Mouse (Mus musculus) hindbrain, embryonic 14.5 days (tissue): ENCODE results near the gene Myt1. TPM values are rescaled to one million over a fixed set of nuclear protein-coding genes. Genes with fewer than 3 reads are reported as not detected.

Source experiments
- ATAC-seq: fragments of 200-750 bp; cut with Nextera tagmentation; 2 replicates; pipeline ENCODE4 v1.8.0; 2017; ENCODE audit warnings: moderate number of reproducible peaks, mild to moderate bottlenecking, moderate TSS enrichment, moderate library complexity; ENCODE audit not compliant: low FRiP score
- DNase-seq: peaks from one replicate; pipeline ENCODE4 v3.0.0-alpha.2; 2015; ENCODE audit warnings: low spot score
- H3K27ac ChIP-seq: fragments of 300-500 bp; sonication (generic); 2 replicates; pipeline ENCODE4 v1.5.1; 2014; ENCODE audit warnings: mild to moderate bottlenecking, moderate library complexity
- H3K27me3 ChIP-seq: fragments of 300-500 bp; sonication (generic); 2 replicates; pipeline ENCODE4 v1.6.1; 2014; ENCODE audit warnings: mild to moderate bottlenecking, low read length, mixed read lengths; ENCODE audit not compliant: control insufficient read depth, insufficient read depth
- H3K36me3 ChIP-seq: fragments of 300-500 bp; sonication (generic); replicated peaks from 2 replicates; pipeline ENCODE4 v1.6.1; 2014; ENCODE audit not compliant: control insufficient read depth, insufficient read depth
- H3K4me1 ChIP-seq: fragments of 300-500 bp; sonication (generic); replicated peaks from 2 replicates; pipeline ENCODE4 v1.6.1; 2014; ENCODE audit warnings: antibody characterized with exemption, low read length, mixed read lengths; ENCODE audit not compliant: control insufficient read depth, insufficient read depth
- H3K4me2 ChIP-seq: fragments of 300-500 bp; sonication (generic); replicated peaks from 2 replicates; pipeline ENCODE4 v1.6.1; 2014; ENCODE audit warnings: mild to moderate bottlenecking, moderate library complexity
- H3K4me3 ChIP-seq: fragments of 300-500 bp; sonication (generic); replicated peaks from 2 replicates; pipeline ENCODE4 v1.5.1; 2014; ENCODE audit warnings: mild to moderate bottlenecking, low read length
- H3K9ac ChIP-seq: fragments of 300-500 bp; sonication (generic); 2 replicates; pipeline ENCODE4 v1.6.1; 2014
- H3K9me3 ChIP-seq: fragments of 300-500 bp; sonication (generic); 2 replicates; pipeline ENCODE4 v1.6.1; 2016; ENCODE audit warnings: low read length; ENCODE audit not compliant: control insufficient read depth
- WGBS: fragments of 180-500 bp; shearing (Covaris S2); extraction: QIAGEN DNeasy Blood & Tissue Kit; methylation state at CpG from one replicate; pipeline ENCODE4 v1.1.7; 2014; 5-methylcytosine and 5-hydroxymethylcytosine counted together
- polyA plus RNA-seq: library from polyadenylated mRNA; unstranded; fragments of >200 nt; fragmentation: Nextera tagmentation; extraction: Ambion mirVana; gene quantifications from 2 replicates; pipeline ENCODE4 v1.2.1, GENCODE M21; 2014

Myt1 gene
- polyA plus RNA-seq, 1 experiment from 2014 or later, result 18.1 TPM

GRCm38 (mm10) chr2:181730051-181730450 lies 33.1 kb upstream of the Myt1 start:
- Histone ChIP-seq H3K27ac (no peak overlapping the region), H3K36me3 (peaks cover 18% of the 10 kb centered on the region), H3K4me1 (no peaks in the 10 kb centered on the region), H3K4me3 (no peak overlapping the region), H3K27me3 (no peaks in the 10 kb centered on the region), H3K9me3 (no peaks in the 10 kb centered on the region), H3K9ac (no peak overlapping the region), H3K4me2 (no peak overlapping the region)
- DNase-seq (no peak), ATAC-seq (no peak)
- 68% methylated on average over 3 of the region's 3 CpGs for WGBS

DNA sequence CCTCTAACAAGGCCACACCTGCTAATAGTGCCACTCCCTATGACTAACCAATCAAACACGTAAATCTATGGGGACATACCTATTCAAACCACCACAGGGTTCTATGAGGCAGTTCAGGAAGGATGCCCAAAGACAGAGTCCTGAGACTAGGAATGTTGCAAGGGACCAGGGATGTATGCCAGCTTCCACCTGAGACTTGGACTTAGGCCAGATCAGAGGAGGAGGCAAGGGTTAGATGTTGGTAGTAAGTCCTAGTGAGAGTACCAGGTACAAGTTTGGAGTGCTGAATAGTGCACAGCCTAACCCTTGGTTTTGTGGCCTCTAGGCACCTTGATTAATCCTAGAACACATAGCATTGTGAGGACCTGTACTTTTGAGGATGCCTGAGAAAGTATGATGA lies 10.5 kb upstream of the Myt1 start:
- H3K27ac ChIP-seq, result no peak overlapping the region

GRCm38 (mm10) chr2:181758147-181758725 lies 4.9 kb upstream of the Myt1 start:
- Histone ChIP-seq H3K27me3 (no peaks in the 10 kb centered on the region), H3K27ac (no peak overlapping the region), H3K4me2 (no peak overlapping the region), H3K36me3 (no peaks in the 10 kb centered on the region), H3K4me1 (peaks cover 20% of the 10 kb centered on the region), H3K9me3 (no peaks in the 10 kb centered on the region), H3K9ac (no peak overlapping the region), H3K4me3 (no peak overlapping the region)
- 66% methylated on average over 2 of the region's 2 CpGs for WGBS
- DNase-seq, result no peak
- ATAC-seq, result no peak

More for the DNA sequence above, 10.5 kb upstream of the Myt1 start:
- Histone ChIP-seq H3K27me3 (no peaks in the 10 kb centered on the region), H3K4me2 (no peak overlapping the region), H3K4me3 (no peak overlapping the region), H3K4me1 (no peaks in the 10 kb centered on the region), H3K9ac (no peak overlapping the region), H3K9me3 (no peaks in the 10 kb centered on the region), H3K36me3 (no peaks in the 10 kb centered on the region)
- ATAC-seq (no peak), DNase-seq (no peak)
- 81% methylated on average over 1 of the region's 1 CpGs for WGBS

- H3K9me3 ChIP-seq, result no peaks in the 10 kb centered on the region
- no peak overlapping the region for H3K9ac ChIP-seq
- 10% methylated on average over 4 of the region's 4 CpGs for WGBS
- peaks cover 28% of the 10 kb centered on the region for H3K4me1 ChIP-seq
- 0 out of 2 replicates have a peak overlapping the region, but pooled peaks have one; percentile 4 for H3K4me2 ChIP-seq
- H3K27me3 ChIP-seq, result no peaks in the 10 kb centered on the region
- peak; percentile 40 for DNase-seq
- ATAC-seq, result peak; percentile 66
- peak overlapping the region; percentile 44 for H3K27ac ChIP-seq
- no peak overlapping the region for H3K4me3 ChIP-seq
- no peaks in the 10 kb centered on the region for H3K36me3 ChIP-seq
Observed at GRCm38 (mm10) chr2:181759041-181759440, 4.1 kb upstream of the Myt1 start.

- Histone ChIP-seq H3K9ac (peak overlapping the region; percentile 55), H3K4me1 (peaks cover 51% of the 10 kb centered on the region)
- 7% methylated on average over 14 of the region's 14 CpGs for WGBS
Observed at GRCm38 (mm10) chr2:181763886-181764527, 875 bp downstream of the Myt1 start.

GRCm38 (mm10) chr2:181764600-181764999 lies 1.5 kb downstream of the Myt1 start:
- WGBS, result 0% methylated on average over 10 of the region's 10 CpGs
- no peaks in the 10 kb centered on the region for H3K27me3 ChIP-seq
- DNase-seq, result peak; percentile 66
- peak overlapping the region; percentile 69 for H3K4me2 ChIP-seq
- peak overlapping the region; percentile 29 for H3K4me3 ChIP-seq
- no peaks in the 10 kb centered on the region for H3K36me3 ChIP-seq
- peak; percentile 47 for ATAC-seq
- peaks cover 53% of the 10 kb centered on the region for H3K4me1 ChIP-seq
- peak overlapping the region; percentile 94 for H3K27ac ChIP-seq
- no peaks in the 10 kb centered on the region for H3K9me3 ChIP-seq
- H3K9ac ChIP-seq, result peak overlapping the region; percentile 55

More at GRCm38 (mm10) chr2:181763886-181764527, 875 bp downstream of the Myt1 start:
- H3K36me3 ChIP-seq, result no peaks in the 10 kb centered on the region
- peak overlapping the region; percentile 69 for H3K4me2 ChIP-seq
- peak overlapping the region; percentile 29 for H3K4me3 ChIP-seq
- no peaks in the 10 kb centered on the region for H3K27me3 ChIP-seq
- peak; percentile 29 for DNase-seq
- H3K27ac ChIP-seq, result peak overlapping the region; percentile 94
- H3K9me3 ChIP-seq, result no peaks in the 10 kb centered on the region
- no peak for ATAC-seq

DNA sequence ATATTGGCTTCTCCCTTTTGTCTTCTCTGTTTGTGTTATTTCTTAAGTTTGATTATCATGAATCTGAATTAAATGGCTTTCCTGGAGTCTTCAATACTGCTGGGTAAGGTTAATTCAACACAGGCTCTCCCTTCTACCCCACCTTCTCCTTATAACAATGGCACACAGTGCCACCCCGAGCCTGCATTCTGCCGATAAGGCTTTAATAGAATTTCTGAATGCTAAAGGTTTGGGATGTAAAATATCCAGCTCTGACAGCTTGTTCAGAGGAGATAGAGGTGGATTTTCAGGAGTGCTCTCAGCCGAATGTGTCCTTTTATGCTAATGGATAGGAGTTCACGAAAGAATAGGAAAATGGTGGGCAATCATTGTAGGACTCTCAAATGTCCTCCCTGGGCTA lies 2.1 kb downstream of the Myt1 start:
- Histone ChIP-seq H3K9ac (peak overlapping the region; percentile 55), H3K4me3 (peak overlapping the region; percentile 29), H3K27me3 (no peaks in the 10 kb centered on the region), H3K9me3 (no peaks in the 10 kb centered on the region), H3K36me3 (no peaks in the 10 kb centered on the region), H3K27ac (peak overlapping the region; percentile 94), H3K4me2 (peak overlapping the region; percentile 69), H3K4me1 (peaks cover 60% of the 10 kb centered on the region)
- 32% methylated on average over 4 of the region's 4 CpGs for WGBS
- ATAC-seq (no peak), DNase-seq (peak; percentile 49)

- Histone ChIP-seq H3K4me1 (peaks cover 64% of the 10 kb centered on the region), H3K9ac (peak overlapping the region; percentile 73), H3K9me3 (no peaks in the 10 kb centered on the region), H3K27me3 (no peaks in the 10 kb centered on the region), H3K36me3 (no peaks in the 10 kb centered on the region), H3K27ac (peak overlapping the region; percentile 94), H3K4me3 (peak overlapping the region; percentile 54), H3K4me2 (peak overlapping the region; percentile 69)
- peak; percentile 74 for DNase-seq
- 24% methylated on average over 14 of the region's 14 CpGs for WGBS
- ATAC-seq, result peak; percentile 88
Observed at GRCm38 (mm10) chr2:181766672-181767557, 3.8 kb downstream of the Myt1 start.

GRCm38 (mm10) chr2:181768451-181768850 lies 5.3 kb downstream of the Myt1 start:
- Histone ChIP-seq H3K4me3 (peak overlapping the region; percentile 54), H3K27ac (0 out of 2 replicates have a peak overlapping the region, but pooled peaks have one; percentile 2), H3K4me2 (peak overlapping the region; percentile 69), H3K36me3 (no peaks in the 10 kb centered on the region), H3K4me1 (peaks cover 65% of the 10 kb centered on the region), H3K27me3 (no peaks in the 10 kb centered on the region), H3K9ac (peak overlapping the region; percentile 73), H3K9me3 (no peaks in the 10 kb centered on the region)
- DNase-seq, result no peak
- ATAC-seq, result no peak
